In the genomic region with DNA sequence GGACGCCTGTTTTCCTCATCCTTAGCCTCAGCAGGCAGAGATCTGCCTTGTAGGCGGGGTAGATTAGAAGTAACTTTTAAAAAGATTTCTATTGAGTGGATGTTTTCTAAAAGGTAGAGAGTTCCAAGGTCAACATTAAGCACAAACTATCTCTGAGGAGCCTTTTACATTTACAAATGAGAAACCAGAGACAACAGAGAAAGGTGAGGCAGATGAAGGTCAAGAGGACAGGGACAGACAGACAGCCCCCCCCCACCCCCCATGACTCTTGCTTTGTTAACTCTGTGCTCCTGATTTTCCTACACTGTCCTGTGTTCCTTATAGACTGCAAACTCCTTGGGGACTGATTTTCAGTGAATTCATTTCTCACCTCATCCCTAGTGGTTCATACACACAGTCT, we compare ENCODE assay signal across 19 mouse cellular contexts.
"Had no signal": no experiment of that assay in that cellular context is flagged by ENCODE, and none has a peak within 500 bp of the region (broad histone marks: within the 10 kb centered on the region; RNA-seq: fewer than 3 reads in every experiment).

No protein-coding gene starts in this region.

- H3K27ac ChIP-seq: midbrain, embryonic 10.5 days; midbrain, embryonic 12.5 days; neural tube, embryonic 13.5 days; neural tube, embryonic 15.5 days had no signal

- H3K4me3 ChIP-seq: midbrain, embryonic 10.5 days; midbrain, embryonic 12.5 days; myocyte; neural tube, embryonic 13.5 days; neural tube, embryonic 15.5 days had no signal

- DNase-seq: lung, adult 18-20 months; lung, embryonic 14.5 days; lung, postnatal 10 days; lung, postnatal 4 days; midbrain, embryonic 14.5 days; retina, postnatal 1 day; right cerebral cortex, adult 18-20 months; right cerebral cortex, postnatal 25 days; right cerebral cortex, postnatal 4 days; spleen, adult 18-20 months; thymus, adult 18-20 months; thymus, postnatal 14 days; thymus, postnatal 36 days had no signal

- H3K27me3 ChIP-seq: midbrain, embryonic 12.5 days; neural tube, embryonic 13.5 days; neural tube, embryonic 15.5 days had no signal

- H3K9me3 ChIP-seq: midbrain, embryonic 10.5 days; midbrain, embryonic 12.5 days; neural tube, embryonic 13.5 days; neural tube, embryonic 15.5 days had no signal

- H3K4me1 ChIP-seq: midbrain, embryonic 10.5 days; midbrain, embryonic 12.5 days; neural tube, embryonic 13.5 days; neural tube, embryonic 15.5 days had no signal

- H3K9ac ChIP-seq: lung, embryonic 14.5 days; midbrain, embryonic 12.5 days; neural tube, embryonic 13.5 days; neural tube, embryonic 15.5 days had no signal

- H3K36me3 ChIP-seq: midbrain, embryonic 10.5 days; midbrain, embryonic 12.5 days; neural tube, embryonic 13.5 days; neural tube, embryonic 15.5 days had no signal

- ATAC-seq: midbrain, embryonic 16.5 days had no signal
